Mouse (Mus musculus) thymus, adult 2 months (tissue): Measurements from ENCODE around the gene Ntm. TPM values are rescaled to one million over a fixed set of nuclear protein-coding genes. Genes with fewer than 3 reads are reported as not detected.

Experiments
- DNase-seq: peaks from one replicate; pipeline ENCODE4 v3.0.0; 2021
- H3K27ac ChIP-seq: fragments of 200-500 bp; 2 replicates; pipeline ENCODE4 v1.5.1; 2012; ENCODE audit warnings: low read length, control low read depth; ENCODE audit not compliant: control insufficient read depth, insufficient read depth
- H3K27me3 ChIP-seq: fragments of 200-500 bp; 2 replicates; pipeline ENCODE4 v1.6.1; 2012; ENCODE audit warnings: mild to moderate bottlenecking, low read length, moderate library complexity, mixed read lengths; ENCODE audit not compliant: control insufficient read depth, insufficient read depth
- H3K36me3 ChIP-seq: fragments of 200-500 bp; 2 replicates; pipeline ENCODE4 v1.6.1; 2012; ENCODE audit warnings: mild to moderate bottlenecking, low read length, moderate library complexity; ENCODE audit not compliant: control insufficient read depth, insufficient read depth
- H3K4me1 ChIP-seq: fragments of 200-500 bp; replicated peaks from 2 replicates; pipeline ENCODE4 v1.6.1; 2012; ENCODE audit warnings: low read length; ENCODE audit not compliant: control insufficient read depth, insufficient read depth
- H3K4me3 ChIP-seq: fragments of 200-500 bp; 2 replicates; pipeline ENCODE4 v1.5.1; 2012; ENCODE audit warnings: mild to moderate bottlenecking, low read length, control low read depth, moderate library complexity; ENCODE audit not compliant: control insufficient read depth, insufficient read depth
- CTCF ChIP-seq: fragments of 200-500 bp; IDR thresholded peaks from 2 replicates; pipeline ENCODE4 v1.5.1; 2012; ENCODE audit warnings: mild to moderate bottlenecking, control low read depth, low read length, moderate library complexity, borderline replicate concordance; ENCODE audit not compliant: control insufficient read depth, poor library complexity, insufficient read depth; ENCODE audit errors: extremely low read depth
- POLR2A ChIP-seq: fragments of 200-500 bp; IDR thresholded peaks from 2 replicates; pipeline ENCODE4 v1.6.1; 2012; ENCODE audit warnings: mild to moderate bottlenecking, low read length, control low read depth, moderate library complexity; ENCODE audit not compliant: control insufficient read depth, poor library complexity, insufficient read depth; ENCODE audit errors: extremely low read depth
- WGBS: fragments of 180-500 bp; shearing (Covaris S2); methylation state at CpG from one replicate; pipeline ENCODE4 v1.1.7; 2018; 5-methylcytosine and 5-hydroxymethylcytosine counted together
- polyA plus RNA-seq: library from polyadenylated mRNA; depleted of rRNA; stranded (reverse); fragments of >200 nt; gene quantifications from 2 replicates; pipeline ENCODE4 v1.2.3, GENCODE M21; 2012

The Ntm gene
- polyA plus RNA-seq, 1 experiment = 0.19 TPM

GRCm38 (mm10) chr9:29727540-29728432 lies 235.2 kb downstream of the Ntm start:
- WGBS = 89% methylated on average over 19 of the region's 19 CpGs
- TF ChIP-seq POLR2A = no peak
- no peak for TF ChIP-seq CTCF
- DNase-seq = no peak

DNA sequence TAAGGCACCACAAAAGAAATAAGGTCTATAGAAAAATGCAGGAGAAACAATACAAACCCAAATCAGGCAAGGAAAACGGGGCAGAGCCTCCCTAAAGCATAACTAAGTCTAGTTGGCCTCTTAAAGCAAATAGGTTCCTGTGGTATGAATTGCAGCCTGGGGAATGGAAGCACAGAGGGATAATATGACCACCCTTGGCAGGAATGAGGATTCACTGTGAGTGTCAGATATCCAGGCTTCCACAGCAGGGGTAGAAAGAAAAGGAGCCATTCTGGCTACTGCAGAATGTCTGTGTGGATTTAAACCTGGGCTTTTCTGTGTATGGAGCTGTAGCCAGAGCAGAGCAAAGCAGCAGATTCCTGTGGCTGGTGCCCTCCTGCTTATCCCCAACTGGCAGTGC lies 241.5 kb downstream of the Ntm start:
- no peak overlapping the region for H3K4me3 ChIP-seq
- no peak overlapping the region for H3K27ac ChIP-seq
- H3K36me3 ChIP-seq = no peaks in the 10 kb centered on the region
- DNase-seq = no peak
- WGBS = 74% methylated on average over 1 of the region's 1 CpGs
- no peaks in the 10 kb centered on the region for H3K27me3 ChIP-seq
- no peak for TF ChIP-seq CTCF
- no peak for TF ChIP-seq POLR2A
- no peaks in the 10 kb centered on the region for H3K4me1 ChIP-seq

More at GRCm38 (mm10) chr9:29727540-29728432, 235.2 kb downstream of the Ntm start:
- Histone ChIP-seq H3K27me3 (no peaks in the 10 kb centered on the region), H3K36me3 (no peaks in the 10 kb centered on the region), H3K4me1 (no peaks in the 10 kb centered on the region), H3K4me3 (no peak overlapping the region), H3K27ac (no peak overlapping the region)

DNA sequence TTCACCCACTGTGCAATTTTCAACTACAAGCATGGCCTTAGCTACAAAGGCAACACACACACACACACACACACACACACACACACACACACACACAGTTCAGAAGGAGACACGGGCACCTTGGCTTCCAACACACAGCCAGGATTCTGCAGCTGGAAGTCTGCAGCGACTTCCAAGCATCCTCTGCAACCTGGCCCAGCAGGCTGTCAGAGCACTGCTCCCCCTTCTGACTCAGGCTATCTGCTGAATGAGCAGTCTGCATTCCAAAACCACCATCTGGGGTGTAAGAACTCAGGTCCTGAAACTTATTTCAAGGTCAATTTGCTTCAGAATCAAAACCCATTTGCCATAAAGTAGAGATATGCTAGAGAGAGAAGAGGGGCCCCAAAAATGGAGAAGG lies 246.1 kb downstream of the Ntm start:
- Histone ChIP-seq H3K4me1 (no peaks in the 10 kb centered on the region), H3K36me3 (no peaks in the 10 kb centered on the region), H3K27me3 (no peaks in the 10 kb centered on the region), H3K4me3 (no peak overlapping the region), H3K27ac (no peak overlapping the region)
- TF ChIP-seq POLR2A (no peak), CTCF (no peak)
- DNase-seq = no peak
- 67% methylated on average over 2 of the region's 2 CpGs for whole genome bisulfite sequencing

DNA sequence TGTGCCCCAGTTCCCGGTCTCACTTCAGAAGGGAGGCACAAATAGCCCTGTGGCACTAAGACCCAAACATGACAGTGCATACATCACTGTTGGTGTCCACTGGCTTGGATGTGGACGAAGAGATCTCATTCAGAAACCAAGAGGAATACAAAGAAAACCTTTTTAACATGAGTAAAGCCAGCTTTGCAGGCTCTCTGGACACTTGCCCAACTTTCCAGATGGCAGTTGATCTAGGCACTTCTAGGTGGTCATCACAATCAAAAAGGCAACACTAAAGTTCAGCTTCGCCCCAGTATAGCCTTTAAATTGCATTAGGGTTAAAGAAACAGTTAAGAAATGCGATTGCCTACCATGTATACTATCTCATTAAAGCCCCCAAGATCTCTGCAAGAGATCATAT lies 264.7 kb downstream of the Ntm start:
- no peak for DNase-seq
- WGBS = 82% methylated on average over 4 of the region's 4 CpGs
- Histone ChIP-seq H3K4me1 (no peaks in the 10 kb centered on the region), H3K36me3 (no peaks in the 10 kb centered on the region), H3K27me3 (no peaks in the 10 kb centered on the region), H3K4me3 (no peak overlapping the region), H3K27ac (no peak overlapping the region)
- no peak for TF ChIP-seq POLR2A

- H3K27ac ChIP-seq = no peak overlapping the region
- H3K27me3 ChIP-seq = no peaks in the 10 kb centered on the region
- no peaks in the 10 kb centered on the region for H3K4me1 ChIP-seq
- WGBS = 86% methylated on average over 2 of the region's 2 CpGs
- H3K4me3 ChIP-seq = no peak overlapping the region
- no peak for TF ChIP-seq CTCF
- TF ChIP-seq POLR2A = no peak
- no peak for DNase-seq
- H3K36me3 ChIP-seq = no peaks in the 10 kb centered on the region
Measured at GRCm38 (mm10) chr9:29694151-29694550, 268.8 kb downstream of the Ntm start.

- TF ChIP-seq POLR2A (no peak), CTCF (no peak)
- DNase-seq = no peak
- H3K36me3 ChIP-seq = no peaks in the 10 kb centered on the region
- H3K27ac ChIP-seq = no peak overlapping the region
- H3K27me3 ChIP-seq = no peaks in the 10 kb centered on the region
- H3K4me3 ChIP-seq = no peak overlapping the region
- 88% methylated on average over 5 of the region's 5 CpGs for WGBS
- no peaks in the 10 kb centered on the region for H3K4me1 ChIP-seq
Measured at GRCm38 (mm10) chr9:29691186-29691855, 271.6 kb downstream of the Ntm start.
